Mouse (Mus musculus): ENCODE measurements around the gene Wwox.

DNA sequence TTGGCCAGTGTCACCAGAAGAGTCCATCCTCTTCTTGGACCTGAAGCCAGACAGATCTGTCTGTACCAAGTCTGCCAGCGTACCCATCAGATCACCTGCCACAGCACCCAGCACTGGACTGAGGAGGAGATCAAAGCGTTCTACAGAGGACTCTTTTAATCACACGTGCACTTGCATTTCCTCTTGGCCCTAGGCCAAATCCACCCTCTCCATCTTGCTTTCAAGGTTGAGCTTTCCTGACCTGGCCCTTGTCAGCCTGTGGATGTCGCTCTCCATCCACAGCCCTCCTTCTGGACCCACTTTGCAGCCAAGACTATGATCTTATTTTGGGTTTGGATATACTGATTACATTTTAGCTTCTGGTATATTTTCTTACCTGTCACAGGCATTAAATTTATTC is 218.3 kb downstream of the Wwox start:
- TF ChIP-seq POLR2A (IDR thresholded peaks at IDR 0.05; ENCODE audit: insufficient read depth, low read depth, low read length) (no peak), CTCF (IDR thresholded peaks at IDR 0.05; ENCODE audit: insufficient read depth, low read depth, low read length) (no peak)
